Mouse (Mus musculus) megakaryocyte, embryonic 14.5 days (primary cell): ENCODE measurements around the gene Fbxw4.

ENCODE experiments used
- FLI1 ChIP-seq: IDR thresholded peaks from 2 replicates; pipeline ENCODE4 v1.6.1; 2012; ENCODE audit warnings: low read length, inconsistent platforms, mixed read lengths
- GATA1 ChIP-seq: IDR thresholded peaks from 3 replicates; pipeline ENCODE4 v1.6.1; 2012; ENCODE audit warnings: mixed read lengths, low read length, inconsistent platforms, borderline replicate concordance

DNA sequence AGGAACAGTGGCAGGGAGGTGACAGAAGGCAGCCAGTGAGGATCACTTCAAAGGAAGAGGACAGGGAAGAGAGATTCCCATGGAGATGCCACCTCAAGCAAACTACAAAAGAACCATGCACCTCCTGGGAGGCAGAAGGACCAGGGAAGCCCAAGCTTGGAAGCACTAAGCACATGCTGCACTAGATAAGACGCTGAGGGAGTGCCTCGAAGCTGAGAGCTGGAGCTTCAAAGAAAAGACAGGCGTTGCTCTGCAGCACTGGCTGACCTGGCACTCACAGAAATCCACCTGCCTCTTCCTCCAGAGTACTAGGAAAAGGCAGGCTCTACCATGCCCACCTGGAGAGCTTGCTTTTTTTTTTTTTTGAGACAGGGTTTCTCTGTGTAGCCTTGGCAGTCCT lies 33.1 kb downstream of the Fbxw4 start:
- TF ChIP-seq FLI1 (no peak), GATA1 (no peak)
